Mouse (Mus musculus) heart, adult 8-10 months (tissue): ENCODE measurements at regions not wholly inside any gene's neighbourhood (a gene's known extent, or its start where the extent isn't known, plus 50 kb on each side); places are given as distances from the start of the nearest gene placed in this dataset.
"Not testable (repeated sequence)": the region's sequence is repeated elsewhere in the genome, so short reads cannot be mapped to it uniquely, and the experiment has no call there.

Source experiments
- DNase-seq: peaks from one replicate; pipeline ENCODE4 v3.0.0; 2022; ENCODE audit warnings: low spot score

GRCm38 (mm10) chr12:27977548-27978256 is 574.5 kb downstream of the Dcdc2c start:
- DNase-seq: no peak

GRCm38 (mm10) chr12:27962908-27963307 is 589.3 kb downstream of the Dcdc2c start:
- no peak for DNase-seq

- no peak for DNase-seq
These were observed 592.1 kb downstream of the Dcdc2c start for GRCm38 (mm10) chr12:27960064-27960463.

- DNase-seq: no peak
These were observed 604.6 kb downstream of the Dcdc2c start for GRCm38 (mm10) chr12:27947646-27948045.

- no peak for DNase-seq
These were observed 604.6 kb upstream of the Sox11 start for GRCm38 (mm10) chr12:27946866-27947459.

GRCm38 (mm10) chr12:27945411-27945810 is 603.0 kb upstream of the Sox11 start:
- no peak for DNase-seq

- DNase-seq: peak; percentile 7
These were observed 598.7 kb upstream of the Sox11 start for GRCm38 (mm10) chr12:27941053-27941452.

GRCm38 (mm10) chr12:27932382-27933140 is 590.2 kb upstream of the Sox11 start:
- DNase-seq: no peak

- no peak for DNase-seq
These were observed 586.1 kb upstream of the Sox11 start for GRCm38 (mm10) chr12:27928366-27928963.

- DNase-seq: no peak
These were observed 584.4 kb upstream of the Sox11 start for GRCm38 (mm10) chr12:27926730-27927129.

GRCm38 (mm10) chr12:27920607-27921006 is 578.2 kb upstream of the Sox11 start:
- no peak for DNase-seq

- DNase-seq: no peak
These were observed 574.1 kb upstream of the Sox11 start for GRCm38 (mm10) chr12:27916401-27916920.

- no peak for DNase-seq
These were observed 567.2 kb upstream of the Sox11 start for GRCm38 (mm10) chr12:27909417-27910100.

GRCm38 (mm10) chr12:27896682-27897081 is 554.3 kb upstream of the Sox11 start:
- not testable (repeated sequence) for DNase-seq

- DNase-seq: no peak
These were observed 539.3 kb upstream of the Sox11 start for GRCm38 (mm10) chr12:27881720-27882119.

- DNase-seq: no peak
These were observed 524.0 kb upstream of the Sox11 start for GRCm38 (mm10) chr12:27866421-27866820.

GRCm38 (mm10) chr12:27849537-27849936 is 507.2 kb upstream of the Sox11 start:
- no peak for DNase-seq

GRCm38 (mm10) chr12:27849099-27849498 is 506.7 kb upstream of the Sox11 start:
- no peak for DNase-seq

GRCm38 (mm10) chr12:27848141-27848540 is 505.8 kb upstream of the Sox11 start:
- DNase-seq: no peak

GRCm38 (mm10) chr12:27847397-27847796 is 505.0 kb upstream of the Sox11 start:
- no peak for DNase-seq

GRCm38 (mm10) chr12:27844958-27845357 is 502.6 kb upstream of the Sox11 start:
- DNase-seq: no peak
